Mouse (Mus musculus) brain, embryonic 18.5 days (tissue): ENCODE data around the gene Tbc1d22a.

Experiments used
- DNase-seq: peaks from one replicate; pipeline ENCODE4 v3.0.0-alpha.2; 2012; ENCODE audit warnings: low read depth, low spot score

Gene Tbc1d22a

GRCm38 (mm10) chr15:86334745-86335144 is 120.5 kb downstream of the Tbc1d22a start:
- no peak for DNase-seq

- no peak for DNase-seq
Observed at GRCm38 (mm10) chr15:86335781-86336180, 121.5 kb downstream of the Tbc1d22a start.

GRCm38 (mm10) chr15:86337726-86338125 is 123.5 kb downstream of the Tbc1d22a start:
- DNase-seq = no peak

- DNase-seq = no peak
Observed at GRCm38 (mm10) chr15:86339736-86340135, 125.5 kb downstream of the Tbc1d22a start.

- DNase-seq = no peak
Observed at GRCm38 (mm10) chr15:86340766-86341165, 126.5 kb downstream of the Tbc1d22a start.

- DNase-seq = no peak
Observed at GRCm38 (mm10) chr15:86342637-86343375, 128.5 kb downstream of the Tbc1d22a start.

- no peak for DNase-seq
Observed at GRCm38 (mm10) chr15:86344906-86345331, 130.7 kb downstream of the Tbc1d22a start.

- no peak for DNase-seq
Observed at GRCm38 (mm10) chr15:86345907-86346306, 131.6 kb downstream of the Tbc1d22a start.

GRCm38 (mm10) chr15:86346606-86347005 is 132.3 kb downstream of the Tbc1d22a start:
- no peak for DNase-seq

GRCm38 (mm10) chr15:86354932-86355331 is 140.7 kb downstream of the Tbc1d22a start:
- no peak for DNase-seq

- no peak for DNase-seq
Observed at GRCm38 (mm10) chr15:86355857-86356256, 141.6 kb downstream of the Tbc1d22a start.

- no peak for DNase-seq
Observed at GRCm38 (mm10) chr15:86360376-86360775, 146.1 kb downstream of the Tbc1d22a start.

GRCm38 (mm10) chr15:86362306-86363150 is 148.3 kb downstream of the Tbc1d22a start:
- DNase-seq = no peak

GRCm38 (mm10) chr15:86363841-86364295 is 149.6 kb downstream of the Tbc1d22a start:
- no peak for DNase-seq

GRCm38 (mm10) chr15:86364948-86365658 is 150.8 kb downstream of the Tbc1d22a start:
- DNase-seq = no peak

GRCm38 (mm10) chr15:86366726-86367125 is 152.5 kb downstream of the Tbc1d22a start:
- no peak for DNase-seq

- DNase-seq = no peak
Observed at GRCm38 (mm10) chr15:86367247-86367646, 153.0 kb downstream of the Tbc1d22a start.

GRCm38 (mm10) chr15:86370846-86371245 is 156.6 kb downstream of the Tbc1d22a start:
- DNase-seq = no peak

GRCm38 (mm10) chr15:86375262-86375661 is 161.0 kb downstream of the Tbc1d22a start:
- DNase-seq = no peak

- DNase-seq = no peak
Observed at GRCm38 (mm10) chr15:86375860-86376394, 161.7 kb downstream of the Tbc1d22a start.

GRCm38 (mm10) chr15:86383278-86383677 is 169.0 kb downstream of the Tbc1d22a start:
- no peak for DNase-seq

- DNase-seq = no peak
Observed at GRCm38 (mm10) chr15:86385436-86385835, 171.2 kb downstream of the Tbc1d22a start.
